Mouse (Mus musculus) hindbrain, embryonic 10.5 days (tissue): ENCODE data around the gene Olfr556. TPM values are rescaled to one million over a fixed set of nuclear protein-coding genes. Genes with fewer than 3 reads are reported as not detected.
"Not testable (repeated sequence)": the region's sequence is repeated elsewhere in the genome, so short reads cannot be mapped to it uniquely, and the experiment has no call there.

Experiments used
- DNase-seq: peaks from one replicate; pipeline ENCODE4 v3.0.0-alpha.2; 2017; ENCODE audit warnings: low spot score
- H3K27ac ChIP-seq: fragments of 300-500 bp; sonication (generic); 2 replicates; pipeline ENCODE4 v1.5.1; 2016; ENCODE audit warnings: mild to moderate bottlenecking, moderate library complexity
- H3K27me3 ChIP-seq: fragments of 300-500 bp; sonication (generic); 2 replicates; pipeline ENCODE4 v1.6.1; 2016; ENCODE audit warnings: mild to moderate bottlenecking; ENCODE audit not compliant: poor library complexity, insufficient read depth, severe bottlenecking
- H3K36me3 ChIP-seq: fragments of 300-500 bp; sonication (generic); 2 replicates; pipeline ENCODE4 v1.6.1; 2016; ENCODE audit warnings: mild to moderate bottlenecking, moderate library complexity
- H3K4me1 ChIP-seq: fragments of 300-500 bp; sonication (generic); replicated peaks from 2 replicates; pipeline ENCODE4 v1.6.1; 2016; ENCODE audit warnings: mild to moderate bottlenecking
- H3K4me3 ChIP-seq: fragments of 300-500 bp; sonication (generic); 2 replicates; pipeline ENCODE4 v1.5.1; 2016; ENCODE audit warnings: mild to moderate bottlenecking, moderate library complexity
- H3K9me3 ChIP-seq: fragments of 300-500 bp; sonication (generic); 2 replicates; pipeline ENCODE4 v1.6.1; 2016; ENCODE audit warnings: mild to moderate bottlenecking, moderate library complexity
- WGBS: fragments of 180-500 bp; shearing (Covaris S2); methylation state at CpG from one replicate; pipeline ENCODE4 v1.1.7; 2016; 5-methylcytosine and 5-hydroxymethylcytosine counted together
- polyA plus RNA-seq: library from polyadenylated mRNA; unstranded; fragments of >200 nt; fragmentation: Nextera tagmentation; extraction: Ambion mirVana; gene quantifications from 2 replicates; pipeline ENCODE4 v1.2.1, GENCODE M21; 2016

Olfr556 gene
- not detected in 2 replicates for polyA plus RNA-seq

GRCm38 (mm10) chr7:102664599-102664998, at the start of gene Olfr556:
TSS of gene Olfr556 (plus strand) at chr7:102664899.
- 63% methylated on average over 3 of the region's 3 CpGs for WGBS
- H3K4me3 ChIP-seq = no peak within 1 kb of the TSS

GRCm38 (mm10) chr7:102618118-102618517, 46.6 kb upstream of the Olfr556 start, which contains the start of gene Olfr553:
TSS of gene Olfr553 (minus strand) at chr7:102618218.
- Histone ChIP-seq H3K4me1 (no peaks in the 10 kb centered on the region), H3K36me3 (no peaks in the 10 kb centered on the region), H3K4me3 (no peak within 1 kb of the TSS), H3K9me3 (no peaks in the 10 kb centered on the region), H3K27ac (no peak within 1 kb of the TSS), H3K27me3 (no peaks in the 10 kb centered on the region)
- DNase-seq = no peak

More at GRCm38 (mm10) chr7:102664599-102664998, at the start of gene Olfr556:
- DNase-seq = no peak
- Histone ChIP-seq H3K36me3 (no peaks in the 10 kb centered on the region), H3K4me1 (no peaks in the 10 kb centered on the region), H3K27me3 (no peaks in the 10 kb centered on the region), H3K27ac (no peak within 1 kb of the TSS), H3K9me3 (no peaks in the 10 kb centered on the region)

GRCm38 (mm10) chr7:102619608-102620007, 45.1 kb upstream of the Olfr556 start:
- Histone ChIP-seq H3K27ac (no peak overlapping the region), H3K4me1 (no peaks in the 10 kb centered on the region), H3K36me3 (no peaks in the 10 kb centered on the region), H3K4me3 (no peak overlapping the region), H3K27me3 (no peaks in the 10 kb centered on the region), H3K9me3 (no peaks in the 10 kb centered on the region)
- DNase-seq = no peak
- WGBS = 77% methylated on average over 5 of the region's 5 CpGs

- H3K4me3 ChIP-seq, H3K4me1 ChIP-seq, H3K27ac ChIP-seq, H3K36me3 ChIP-seq, H3K27me3 ChIP-seq, H3K9me3 ChIP-seq, DNase-seq: not testable (repeated sequence)
- WGBS = 86% methylated on average over 19 of the region's 19 CpGs
Measured at GRCm38 (mm10) chr7:102620368-102620767, 44.3 kb upstream of the Olfr556 start.

GRCm38 (mm10) chr7:102636665-102637064, 28.0 kb upstream of the Olfr556 start:
- Histone ChIP-seq H3K9me3 (no peaks in the 10 kb centered on the region), H3K27ac (no peak overlapping the region), H3K4me3 (no peak overlapping the region), H3K4me1 (no peaks in the 10 kb centered on the region), H3K27me3 (no peaks in the 10 kb centered on the region), H3K36me3 (no peaks in the 10 kb centered on the region)
- 35% methylated on average over 3 of the region's 3 CpGs for WGBS
- DNase-seq = no peak

- Histone ChIP-seq H3K4me1 (no peaks in the 10 kb centered on the region), H3K4me3 (no peak within 1 kb of the TSS), H3K27ac (no peak within 1 kb of the TSS), H3K9me3 (no peaks in the 10 kb centered on the region), H3K27me3 (no peaks in the 10 kb centered on the region), H3K36me3 (no peaks in the 10 kb centered on the region)
- DNase-seq = no peak
- 83% methylated on average over 1 of the region's 1 CpGs for WGBS
Measured at GRCm38 (mm10) chr7:102638132-102638531, 26.6 kb upstream of the Olfr556 start, which contains the start of gene Olfr554. TSS of gene Olfr554 (plus strand) at chr7:102638432.

GRCm38 (mm10) chr7:102644945-102645344, 19.8 kb upstream of the Olfr556 start:
- not testable (repeated sequence) for H3K36me3 ChIP-seq, H3K4me3 ChIP-seq, H3K27me3 ChIP-seq, DNase-seq, H3K4me1 ChIP-seq, H3K9me3 ChIP-seq, H3K27ac ChIP-seq
- 92% methylated on average over 4 of the region's 4 CpGs for WGBS

GRCm38 (mm10) chr7:102658523-102658922, 6.2 kb upstream of the Olfr556 start, which contains the start of gene Olfr555:
TSS of gene Olfr555 (plus strand) at chr7:102658823.
- 76% methylated on average over 1 of the region's 1 CpGs for WGBS
- H3K4me3 ChIP-seq = no peak within 1 kb of the TSS
- no peaks in the 10 kb centered on the region for H3K36me3 ChIP-seq
- H3K27me3 ChIP-seq = no peaks in the 10 kb centered on the region
- H3K9me3 ChIP-seq = no peaks in the 10 kb centered on the region
- H3K4me1 ChIP-seq = no peaks in the 10 kb centered on the region
- no peak for DNase-seq
- H3K27ac ChIP-seq = no peak within 1 kb of the TSS

- Histone ChIP-seq H3K4me3 (no peak overlapping the region), H3K4me1 (no peaks in the 10 kb centered on the region), H3K9me3 (no peaks in the 10 kb centered on the region), H3K27ac (no peak overlapping the region), H3K36me3 (no peaks in the 10 kb centered on the region), H3K27me3 (no peaks in the 10 kb centered on the region)
- DNase-seq = no peak
- WGBS = 44% methylated on average over 2 of the region's 2 CpGs
Measured at GRCm38 (mm10) chr7:102665378-102665777, 679 bp downstream of the Olfr556 start.

GRCm38 (mm10) chr7:102676225-102676624, 11.5 kb downstream of the Olfr556 start:
- no peak overlapping the region for H3K27ac ChIP-seq
- H3K36me3 ChIP-seq = 0 out of 2 replicates have a peak, but pooled peaks cover 7% of the 10 kb centered on the region
- H3K9me3 ChIP-seq = no peaks in the 10 kb centered on the region
- no peaks in the 10 kb centered on the region for H3K4me1 ChIP-seq
- 90% methylated on average over 2 of the region's 2 CpGs for WGBS
- no peaks in the 10 kb centered on the region for H3K27me3 ChIP-seq
- H3K4me3 ChIP-seq = no peak overlapping the region
- no peak for DNase-seq

- Histone ChIP-seq H3K4me3 (no peak overlapping the region), H3K27me3 (no peaks in the 10 kb centered on the region), H3K27ac (no peak overlapping the region), H3K9me3 (no peaks in the 10 kb centered on the region), H3K36me3 (0 out of 2 replicates have a peak, but pooled peaks cover 7% of the 10 kb centered on the region), H3K4me1 (no peaks in the 10 kb centered on the region)
- WGBS = 92% methylated on average over 1 of the region's 1 CpGs
- DNase-seq = no peak
Measured at GRCm38 (mm10) chr7:102681916-102682315, 17.2 kb downstream of the Olfr556 start.

GRCm38 (mm10) chr7:102686944-102687501, 22.3 kb downstream of the Olfr556 start, which contains the start of gene Trim68:
TSS of gene Trim68 (minus strand) at chr7:102687327.
- Histone ChIP-seq H3K27ac (peak within 1 kb of the TSS; percentile 87), H3K27me3 (no peaks in the 10 kb centered on the region), H3K4me1 (no peaks in the 10 kb centered on the region), H3K36me3 (no peaks in the 10 kb centered on the region), H3K9me3 (no peaks in the 10 kb centered on the region), H3K4me3 (peak within 1 kb of the TSS; percentile 62)
- peak; percentile 91 for DNase-seq
- WGBS = under 1% methylated on average over 40 of the region's 40 CpGs

GRCm38 (mm10) chr7:102695358-102696125, 30.8 kb downstream of the Olfr556 start, which contains the start of gene Olfr557:
TSS of gene Olfr557 (plus strand) at chr7:102695910.
- Histone ChIP-seq H3K27me3 (no peaks in the 10 kb centered on the region), H3K4me3 (no peak within 1 kb of the TSS)

More at GRCm38 (mm10) chr7:102695358-102696125, 30.8 kb downstream of the Olfr556 start, which contains the start of gene Olfr557:
- no peaks in the 10 kb centered on the region for H3K4me1 ChIP-seq
- DNase-seq = peak; percentile 12
- H3K9me3 ChIP-seq = no peaks in the 10 kb centered on the region
- no peak within 1 kb of the TSS for H3K27ac ChIP-seq
- no peaks in the 10 kb centered on the region for H3K36me3 ChIP-seq
- 78% methylated on average over 5 of the region's 5 CpGs for WGBS
